Mouse (Mus musculus) CH12.LX (cell line): ENCODE data around the gene Wdfy4. TPM values are rescaled to one million over a fixed set of nuclear protein-coding genes. Genes with fewer than 3 reads are reported as not detected.

Source experiments
- DNase-seq: peaks from one replicate; pipeline ENCODE4 v3.0.0-alpha.2; 2013; ENCODE audit errors: extremely low read depth
- H3K27ac ChIP-seq: 2 replicates; pipeline ENCODE4 v1.5.1; 2012; ENCODE audit warnings: low read depth, mild to moderate bottlenecking, control low read depth, moderate library complexity; ENCODE audit not compliant: insufficient read depth
- H3K27me3 ChIP-seq: replicated peaks from 2 replicates; pipeline ENCODE3; 2012; ENCODE audit warnings: inconsistent platforms
- H3K36me3 ChIP-seq, 2 experiments: replicated peaks in 1 of 2; 2 replicates each; pipeline versions ENCODE3 to v1.6.1; 2012; ENCODE audit warnings: inconsistent platforms in 1 of 2, low read length in 1 of 2, mild to moderate bottlenecking in 1 of 2, mixed read lengths in 1 of 2, moderate library complexity in 1 of 2; ENCODE audit not compliant: control insufficient read depth in 1 of 2, insufficient read depth in 1 of 2
- H3K4me1 ChIP-seq, 2 experiments: 2 replicates each; pipeline ENCODE4 v1.6.1; 2012; ENCODE audit warnings: inconsistent platforms in 1 of 2, moderate library complexity in 1 of 2; ENCODE audit not compliant: insufficient read depth in 2 of 2, control insufficient read depth in 1 of 2
- H3K4me2 ChIP-seq: 2 replicates; pipeline ENCODE4 v1.6.1; 2012; ENCODE audit warnings: low read depth, mild to moderate bottlenecking, control low read depth; ENCODE audit not compliant: poor library complexity, insufficient read depth, severe bottlenecking
- H3K4me3 ChIP-seq, 3 experiments: fragments of 150-350 bp in 1 of 3; sonication (generic) in 1 of 3; replicated peaks in 1 of 3; 2 replicates each; pipeline versions ENCODE3 to v1.5.1; 2011 to 2012; ENCODE audit warnings: low read depth in 2 of 3, low read length in 2 of 3, mild to moderate bottlenecking in 2 of 3, moderate library complexity in 2 of 3, control low read depth in 1 of 3, improper control_type of control experiment in 1 of 3, inconsistent platforms in 1 of 3, mixed read lengths in 1 of 3; ENCODE audit not compliant: poor library complexity in 1 of 3
- H3K79me2 ChIP-seq: replicated peaks from 2 replicates; pipeline ENCODE4 v1.6.1; 2012; ENCODE audit warnings: mild to moderate bottlenecking, moderate library complexity; ENCODE audit not compliant: control insufficient read depth, poor library complexity, insufficient read depth, severe bottlenecking; ENCODE audit errors: extremely low read depth
- H3K9ac ChIP-seq: 2 replicates; pipeline ENCODE4 v1.6.1; 2012; ENCODE audit warnings: low read depth, mild to moderate bottlenecking, control low read depth, moderate library complexity; ENCODE audit not compliant: insufficient read depth
- H3K9me3 ChIP-seq: replicated peaks from 2 replicates; pipeline ENCODE3; 2012; ENCODE audit warnings: low read length, inconsistent platforms, mixed read lengths
- ETS1 ChIP-seq: conservative IDR thresholded peaks from 2 replicates; pipeline ENCODE4 v1.6.1; 2012; ENCODE audit warnings: low read depth, mild to moderate bottlenecking, inconsistent platforms, low read length, improper control_type of control experiment, moderate library complexity
- GABPA ChIP-seq: IDR thresholded peaks from 2 replicates; pipeline ENCODE4 v1.6.1; 2012; ENCODE audit warnings: low read depth, low read length, improper control_type of control experiment, inconsistent platforms; ENCODE audit not compliant: insufficient replicate concordance
- IRF4 ChIP-seq: IDR thresholded peaks from 2 replicates; pipeline ENCODE4 v1.6.1; 2014; ENCODE audit warnings: low read depth, mild to moderate bottlenecking, inconsistent platforms, low read length, improper control_type of control experiment
- JUND ChIP-seq: conservative IDR thresholded peaks from 2 replicates; pipeline ENCODE4 v1.6.1; 2011; ENCODE audit warnings: low read depth, low read length, improper control_type of control experiment
- KAT2A ChIP-seq: IDR thresholded peaks from 2 replicates; pipeline ENCODE4 v1.6.1; 2012; ENCODE audit warnings: low read length, improper control_type of control experiment, inconsistent platforms; ENCODE audit not compliant: insufficient replicate concordance
- MAZ ChIP-seq: IDR thresholded peaks from 2 replicates; pipeline ENCODE4 v1.6.1; 2012; ENCODE audit warnings: low read depth, mild to moderate bottlenecking, inconsistent platforms, low read length, improper control_type of control experiment, moderate library complexity
- MYC ChIP-seq: IDR thresholded peaks from 2 replicates; pipeline ENCODE4 v1.6.1; 2011; ENCODE audit warnings: low read depth, mild to moderate bottlenecking, improper control_type of control experiment, low read length
- NELFE ChIP-seq: IDR thresholded peaks from 2 replicates; pipeline ENCODE4 v1.6.1; 2011; ENCODE audit warnings: low read depth, low read length, improper control_type of control experiment
- NRF1 ChIP-seq: IDR thresholded peaks from 2 replicates; pipeline ENCODE4 v1.6.1; 2014; ENCODE audit warnings: low read depth, mild to moderate bottlenecking, inconsistent platforms, low read length, improper control_type of control experiment, moderate library complexity
- PAX5 ChIP-seq: IDR thresholded peaks from 2 replicates; pipeline ENCODE4 v1.6.1; 2012; ENCODE audit warnings: low read length, inconsistent platforms, mixed read lengths
- POLR2A ChIP-seq: IDR thresholded peaks from 2 replicates; pipeline ENCODE4 v1.6.1; 2011; ENCODE audit warnings: low read depth, mild to moderate bottlenecking, improper control_type of control experiment, low read length
- POLR2AphosphoS2 ChIP-seq: IDR thresholded peaks from 2 replicates; pipeline ENCODE4 v1.6.1; 2011; ENCODE audit warnings: low read depth, low read length, improper control_type of control experiment
- RAD21 ChIP-seq: IDR thresholded peaks from 2 replicates; pipeline ENCODE4 v1.6.1; 2011; ENCODE audit warnings: low read depth, mild to moderate bottlenecking, low read length, improper control_type of control experiment, moderate library complexity
- RCOR1 ChIP-seq: conservative IDR thresholded peaks from 2 replicates; pipeline ENCODE4 v1.6.1; 2012; ENCODE audit warnings: low read depth, mild to moderate bottlenecking, inconsistent platforms, low read length, improper control_type of control experiment
- SMC3 ChIP-seq: IDR thresholded peaks from 2 replicates; pipeline ENCODE4 v1.6.1; 2011; ENCODE audit warnings: low read depth, low read length, improper control_type of control experiment
- TBP ChIP-seq: conservative IDR thresholded peaks from 2 replicates; pipeline ENCODE4 v1.6.1; 2011; ENCODE audit warnings: low read depth, low read length, improper control_type of control experiment
- TCF12 ChIP-seq: IDR thresholded peaks from 2 replicates; pipeline ENCODE4 v1.6.1; 2014; ENCODE audit warnings: low read depth, mild to moderate bottlenecking, inconsistent platforms, low read length, improper control_type of control experiment
- USF1 ChIP-seq: IDR thresholded peaks from 2 replicates; pipeline ENCODE4 v1.6.1; 2014; ENCODE audit warnings: low read depth, mild to moderate bottlenecking, inconsistent platforms, low read length, improper control_type of control experiment
- ZMIZ1 ChIP-seq: IDR thresholded peaks from 2 replicates; pipeline ENCODE4 v1.6.1; 2012; ENCODE audit warnings: low read depth, mild to moderate bottlenecking, inconsistent platforms, low read length, improper control_type of control experiment
- ZNF384 ChIP-seq: IDR thresholded peaks from 2 replicates; pipeline ENCODE4 v1.6.1; 2012; ENCODE audit warnings: low read depth, low read length, improper control_type of control experiment, inconsistent platforms
- dilution Hi-C: fragments of 300-500 bp; cut with MboI; formaldehyde crosslinking; loops from 2 replicates; pipeline ENCODE4 v1.14.3; 2020; ENCODE audit warnings: low sequenced_read_pairs; ENCODE audit not compliant: extremely low pct_unique_long_range_greater_than_20kb, extremely low pct_ligation_motif_present
- in situ Hi-C: fragments of 300-500 bp; cut with MboI; formaldehyde crosslinking; loops from 3 replicates; pipeline ENCODE4 v1.14.3; 2019; ENCODE audit warnings: low sequenced_read_pairs, low pct_ligation_motif_present, low pct_unique_long_range_greater_than_20kb, mixed read lengths
- polyA plus RNA-seq: library from polyadenylated mRNA; unstranded; fragments of >175 nt; gene quantifications from 2 replicates; pipeline ENCODE4 v1.2.1, GENCODE M21; 2012; ENCODE audit warnings: low read depth; ENCODE audit not compliant: insufficient read length
- total RNA-seq, 2 experiments: library from RNA; depleted of rRNA; stranded (reverse); fragments of 300-350 nt in 1 of 2; fragments of >200 nt in 1 of 2; gene quantifications; 2 replicates each; pipeline ENCODE4 v1.2.3; 2012 to 2014

Gene Wdfy4
- total and polyA plus RNA-seq, 3 experiments, result 56.0 to 140 (median 115) TPM

DNA sequence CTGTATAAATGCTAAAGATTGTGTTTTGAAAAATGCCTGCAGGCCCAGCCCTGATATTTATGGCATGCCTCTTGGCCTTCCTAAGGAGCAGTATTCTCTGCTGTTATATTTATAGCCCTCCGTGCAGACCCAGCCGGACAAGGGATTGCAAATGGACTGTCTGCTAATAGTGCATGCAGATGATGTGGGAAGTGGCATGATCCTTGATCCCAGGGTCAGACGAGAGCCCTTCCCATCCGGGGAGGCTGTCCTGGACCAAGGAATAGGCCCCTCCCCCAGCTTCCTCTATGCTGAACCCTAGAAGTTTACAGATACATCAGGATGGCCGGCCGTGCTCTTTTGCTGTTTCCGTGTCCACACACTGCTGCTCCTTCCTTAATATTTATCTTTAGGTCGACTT, 226.6 kb downstream of the Wdfy4 start:
- Histone ChIP-seq H3K27ac (no peak overlapping the region), H3K79me2 (no peaks in the 10 kb centered on the region), H3K9ac (no peak overlapping the region), H3K27me3 (no peaks in the 10 kb centered on the region), H3K4me2 (no peak overlapping the region), H3K4me3 (no peak overlapping the region), H3K4me1 (no peaks in the 10 kb centered on the region), H3K9me3 (no peaks in the 10 kb centered on the region), H3K36me3 (peaks cover 42 to 74% of the 10 kb centered on the region in 2 experiments)
- in situ Hi-C loops (no loop called here), dilution Hi-C loops (no loop called here)
- DNase-seq, result no peak
- TF ChIP-seq KAT2A (no peak), TBP (no peak)

DNA sequence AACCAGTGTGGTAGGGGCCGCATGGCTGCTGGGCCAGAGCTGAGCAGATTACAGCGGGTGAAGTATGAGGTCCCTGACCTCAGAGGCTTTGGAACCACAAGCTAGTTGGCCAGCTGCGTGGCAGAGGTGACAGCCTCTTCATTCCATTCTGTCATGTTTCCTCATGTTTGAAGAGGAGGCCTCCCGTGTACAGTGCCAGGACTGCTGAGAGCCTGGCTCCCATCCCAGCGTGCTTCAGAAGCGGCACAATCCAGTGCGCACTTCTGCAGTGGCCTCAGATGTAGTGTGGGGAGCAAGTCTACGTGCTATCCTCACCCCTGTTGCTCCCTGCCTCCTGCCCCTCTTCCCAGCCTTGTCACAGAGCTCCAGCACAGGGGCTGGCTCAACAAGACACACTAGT, 228.8 kb downstream of the Wdfy4 start:
- TF ChIP-seq RAD21 (no peak), GABPA (no peak), NELFE (no peak), POLR2AphosphoS2 (no peak)
- dilution Hi-C loops (no loop called here), in situ Hi-C loops (no loop called here)
- Histone ChIP-seq H3K4me1 (no peaks in the 10 kb centered on the region), H3K27ac (no peak overlapping the region), H3K4me2 (no peak overlapping the region), H3K36me3 (peaks cover 25 to 52% of the 10 kb centered on the region in 2 experiments), H3K9ac (no peak overlapping the region), H3K4me3 (no peak overlapping the region), H3K27me3 (no peaks in the 10 kb centered on the region), H3K9me3 (no peaks in the 10 kb centered on the region), H3K79me2 (no peaks in the 10 kb centered on the region)
- no peak for DNase-seq

- H3K27ac ChIP-seq, result no peak overlapping the region
- no peak overlapping the region for H3K4me2 ChIP-seq
- DNase-seq, result peak; percentile 7
- H3K27me3 ChIP-seq, result peaks cover 4% of the 10 kb centered on the region
- TF ChIP-seq TBP (no peak), USF1 (no peak), RCOR1 (no peak), ZNF384 (no peak), NRF1 (no peak), TCF12 (no peak), JUND (no peak), ETS1 (no peak), MAZ (no peak), RAD21 (no peak), POLR2A (no peak), PAX5 (no peak), GABPA (no peak), NELFE (no peak), SMC3 (no peak), MYC (no peak), POLR2AphosphoS2 (no peak), IRF4 (no peak), ZMIZ1 (no peak)
- TF ChIP-seq, all 38 proteins: peak for 0
- Histone ChIP-seq H3K36me3 (no peaks in the 10 kb centered on the region), H3K4me3 (no peak overlapping the region), H3K79me2 (no peaks in the 10 kb centered on the region), H3K4me1 (peaks cover 3 to 7% of the 10 kb centered on the region in 2 experiments; a peak in 1 of 4 replicates), H3K9ac (no peak overlapping the region), H3K9me3 (no peaks in the 10 kb centered on the region)
- dilution Hi-C loops, result no loop called here
- in situ Hi-C loops, result no loop called here
Observed at GRCm38 (mm10) chr14:32950312-32951301, 234.7 kb downstream of the Wdfy4 start.
